Mouse (Mus musculus) stomach, embryonic 16.5 days (tissue): ENCODE measurements around the gene Elmo2. TPM values are rescaled to one million over a fixed set of nuclear protein-coding genes. Genes with fewer than 3 reads are reported as not detected.

Experiments
- ATAC-seq: fragments of 200-750 bp; cut with Nextera tagmentation; 2 replicates; pipeline ENCODE4 v1.8.0; 2017; ENCODE audit warnings: moderate number of reproducible peaks, moderate TSS enrichment; ENCODE audit not compliant: insufficient read depth, low FRiP score
- H3K27ac ChIP-seq: fragments of 300-500 bp; sonication (generic); 2 replicates; pipeline ENCODE4 v1.5.1; 2014; ENCODE audit warnings: low read length
- H3K27me3 ChIP-seq: fragments of 300-500 bp; sonication (generic); 2 replicates; pipeline ENCODE4 v1.6.1; 2014; ENCODE audit warnings: low read length, control low read depth, mixed read lengths; ENCODE audit not compliant: control insufficient read depth, insufficient read depth
- H3K36me3 ChIP-seq: fragments of 300-500 bp; sonication (generic); 2 replicates; pipeline ENCODE4 v1.6.1; 2014; ENCODE audit warnings: low read length; ENCODE audit not compliant: control insufficient read depth, insufficient read depth
- H3K4me1 ChIP-seq: fragments of 300-500 bp; sonication (generic); 2 replicates; pipeline ENCODE4 v1.6.1; 2014; ENCODE audit warnings: low read length, control low read depth, mixed read lengths; ENCODE audit not compliant: control insufficient read depth, insufficient read depth
- H3K4me2 ChIP-seq: fragments of 300-500 bp; sonication (generic); 2 replicates; pipeline ENCODE4 v1.6.1; 2014; ENCODE audit warnings: low read depth, low read length, mixed read lengths
- H3K4me3 ChIP-seq: fragments of 300-500 bp; sonication (generic); replicated peaks from 2 replicates; pipeline ENCODE4 v1.5.1; 2014; ENCODE audit warnings: mild to moderate bottlenecking, low read length
- H3K9ac ChIP-seq: fragments of 300-500 bp; sonication (generic); 2 replicates; pipeline ENCODE4 v1.6.1; 2014; ENCODE audit warnings: low read length
- H3K9me3 ChIP-seq: fragments of 300-500 bp; sonication (generic); replicated peaks from 2 replicates; pipeline ENCODE4 v1.6.1; 2016; ENCODE audit warnings: low read length, control low read depth; ENCODE audit not compliant: control insufficient read depth
- WGBS: fragments of 180-500 bp; shearing (Covaris S2); extraction: QIAGEN DNeasy Blood & Tissue Kit; methylation state at CpG from one replicate; pipeline ENCODE4 v1.1.7; 2014; 5-methylcytosine and 5-hydroxymethylcytosine counted together
- polyA plus RNA-seq: library from polyadenylated mRNA; unstranded; fragments of >200 nt; fragmentation: Nextera tagmentation; extraction: Ambion mirVana; gene quantifications from 2 replicates; pipeline ENCODE4 v1.2.1, GENCODE M21; 2015

Elmo2 gene
- polyA plus RNA-seq, 1 experiment from 2014 or later: 56.0 TPM

DNA sequence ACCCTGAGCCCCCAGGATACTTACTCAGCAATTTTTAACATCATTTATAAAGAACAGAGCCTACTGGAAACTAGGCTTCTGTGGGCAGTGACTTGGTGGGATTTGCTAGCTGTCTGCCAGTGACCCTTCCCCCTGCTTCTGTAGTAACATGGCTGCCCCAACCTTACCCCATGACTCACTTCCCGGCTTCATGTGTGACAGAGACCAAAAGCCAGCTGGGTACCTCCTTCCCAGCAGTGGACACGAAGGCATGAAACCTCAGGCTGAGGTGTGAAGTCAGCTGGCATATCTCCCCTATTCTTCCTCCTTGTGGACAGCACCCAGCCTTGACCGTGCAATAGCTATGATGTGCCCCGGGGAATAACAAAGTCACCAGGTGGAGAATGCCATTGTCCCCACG is 2.5 kb upstream of the Elmo2 start:
- H3K9ac ChIP-seq: no peak overlapping the region
- H3K4me3 ChIP-seq: no peak overlapping the region
- peaks cover 28% of the 10 kb centered on the region for H3K4me1 ChIP-seq
- H3K9me3 ChIP-seq: no peaks in the 10 kb centered on the region
- H3K4me2 ChIP-seq: no peak overlapping the region
- ATAC-seq: no peak
- H3K36me3 ChIP-seq: no peaks in the 10 kb centered on the region
- no peak overlapping the region for H3K27ac ChIP-seq
- 72% methylated on average over 5 of the region's 5 CpGs for WGBS
- no peaks in the 10 kb centered on the region; the same call in 1 of the 2 replicates for H3K27me3 ChIP-seq

DNA sequence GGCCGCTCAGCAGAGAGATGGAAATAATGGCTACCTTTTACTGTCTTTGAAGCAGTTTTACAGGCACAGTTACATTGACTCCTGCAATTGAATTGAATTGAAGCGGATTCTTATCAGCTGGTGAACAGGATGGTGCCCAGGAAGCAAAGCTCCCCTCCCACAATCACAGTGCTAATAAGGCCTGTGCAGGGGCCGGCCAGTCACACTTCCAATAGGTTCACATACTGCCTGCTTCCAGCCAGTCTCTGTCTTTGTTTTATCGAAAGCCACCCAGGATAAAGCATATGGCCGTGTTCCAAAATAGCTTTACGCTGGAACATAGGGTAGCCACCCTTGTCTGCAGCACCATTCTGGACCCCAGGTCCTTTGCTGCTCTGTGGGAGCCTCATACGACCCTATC is 1.1 kb upstream of the Elmo2 start:
- no peak for ATAC-seq
- Histone ChIP-seq H3K4me1 (peaks cover 31% of the 10 kb centered on the region), H3K9me3 (no peaks in the 10 kb centered on the region), H3K27me3 (no peaks in the 10 kb centered on the region; the same call in 1 of the 2 replicates), H3K4me2 (peak overlapping the region; percentile 83), H3K9ac (peak overlapping the region; percentile 79; the same call in 1 of the 2 replicates), H3K36me3 (no peaks in the 10 kb centered on the region), H3K27ac (no peak overlapping the region), H3K4me3 (peak overlapping the region; percentile 88; the same call in 1 of the 2 replicates)
- 50% methylated on average over 7 of the region's 7 CpGs for WGBS

DNA sequence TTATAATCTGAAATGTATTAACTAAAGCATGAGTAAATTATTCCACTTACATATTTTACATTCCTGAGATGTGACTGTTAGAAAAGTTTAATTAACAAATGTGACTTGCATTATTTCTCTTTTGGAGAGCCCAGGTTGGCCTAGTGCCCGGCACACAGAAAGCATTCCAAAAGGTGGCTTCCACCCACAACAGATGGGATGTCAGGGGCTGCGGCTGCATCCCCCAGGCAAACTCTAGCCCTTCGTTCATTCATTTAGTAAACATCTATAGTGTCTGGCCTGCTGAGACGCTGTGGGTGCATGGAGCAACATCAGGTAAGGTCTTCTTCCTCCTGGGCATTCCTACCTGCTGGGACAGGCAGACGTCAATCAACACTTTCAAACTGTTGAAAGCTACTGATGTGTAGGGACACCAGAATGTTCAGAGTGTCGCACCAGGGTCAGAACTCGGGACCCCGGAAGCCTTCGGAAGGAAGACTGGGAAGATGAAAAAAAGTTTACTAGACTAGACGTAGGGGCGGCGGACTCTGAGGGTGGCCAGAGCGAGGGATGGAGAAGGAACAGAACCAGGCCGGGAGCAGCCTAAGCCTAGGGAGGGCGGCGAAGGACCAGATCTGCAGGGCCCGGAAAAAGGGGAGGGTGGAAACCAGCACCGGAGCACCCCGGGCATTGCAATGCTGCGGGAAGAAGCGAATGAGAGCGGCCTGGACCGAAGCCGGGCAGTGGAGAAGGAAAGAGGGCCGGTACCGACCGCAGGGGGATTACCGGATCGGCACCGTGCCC is 567 bp downstream of the Elmo2 start:
- ATAC-seq: peak; percentile 12; the same call in 1 of the 2 replicates
- peak overlapping the region; percentile 63 for H3K4me2 ChIP-seq
- H3K36me3 ChIP-seq: no peaks in the 10 kb centered on the region
- peak overlapping the region; percentile 88 for H3K4me3 ChIP-seq
- no peaks in the 10 kb centered on the region for H3K27me3 ChIP-seq
- peak overlapping the region; percentile 51 for H3K27ac ChIP-seq
- peaks cover 46% of the 10 kb centered on the region for H3K4me1 ChIP-seq
- no peaks in the 10 kb centered on the region for H3K9me3 ChIP-seq
- H3K9ac ChIP-seq: peak overlapping the region; percentile 90
- WGBS: under 1% methylated on average over 30 of the region's 30 CpGs

DNA sequence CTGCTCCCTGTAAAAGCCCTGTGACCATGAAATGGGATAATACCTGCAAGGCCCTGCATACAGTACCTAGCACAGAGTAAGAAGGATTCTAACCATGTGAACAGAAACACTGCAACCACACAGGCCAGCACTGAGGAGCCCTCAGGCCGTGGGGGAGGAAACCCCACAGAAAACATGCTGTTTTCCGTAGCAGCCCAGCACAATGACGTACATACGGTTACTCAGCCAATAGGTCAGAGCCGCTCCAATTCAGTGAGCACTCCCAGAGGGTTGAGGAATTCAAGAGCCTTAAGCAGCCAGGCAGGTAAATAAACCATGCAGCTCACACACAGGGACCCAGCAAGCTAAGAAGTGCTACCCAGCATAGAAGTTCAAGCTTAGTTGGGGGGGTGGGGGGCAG is 2.4 kb downstream of the Elmo2 start:
- Histone ChIP-seq H3K4me2 (no peak overlapping the region), H3K4me1 (peaks cover 50% of the 10 kb centered on the region), H3K27ac (no peak overlapping the region), H3K4me3 (no peak overlapping the region), H3K36me3 (no peaks in the 10 kb centered on the region), H3K27me3 (no peaks in the 10 kb centered on the region), H3K9me3 (no peaks in the 10 kb centered on the region), H3K9ac (peak overlapping the region; percentile 7; the same call in 1 of the 2 replicates)
- ATAC-seq: no peak
- WGBS: 46% methylated on average over 5 of the region's 5 CpGs

DNA sequence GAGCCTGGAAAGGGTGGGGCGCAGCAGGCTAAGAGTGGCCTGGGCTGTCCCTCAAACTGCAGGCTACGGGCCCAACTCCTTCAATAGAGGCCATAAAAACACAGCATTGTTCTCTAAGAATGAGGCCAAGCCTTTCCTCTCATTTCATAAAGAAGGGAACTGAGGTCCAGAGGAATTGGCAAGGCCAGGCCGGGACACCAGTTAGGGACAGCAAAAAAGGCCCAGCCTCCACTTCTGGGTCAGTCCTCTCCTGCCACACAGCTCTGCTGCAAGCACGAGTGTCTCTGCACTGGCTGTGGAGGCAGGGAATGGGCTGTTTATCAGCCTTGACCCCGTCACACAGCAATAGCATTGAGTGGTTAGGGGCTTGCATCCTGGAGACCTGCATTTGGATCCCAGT is 2.8 kb downstream of the Elmo2 start:
- ATAC-seq: no peak
- Histone ChIP-seq H3K9me3 (no peaks in the 10 kb centered on the region), H3K4me2 (no peak overlapping the region), H3K4me1 (peaks cover 54% of the 10 kb centered on the region), H3K36me3 (no peaks in the 10 kb centered on the region), H3K9ac (peak overlapping the region; percentile 7; the same call in 1 of the 2 replicates), H3K27ac (no peak overlapping the region), H3K27me3 (no peaks in the 10 kb centered on the region), H3K4me3 (no peak overlapping the region)
- WGBS: 71% methylated on average over 5 of the region's 5 CpGs

DNA sequence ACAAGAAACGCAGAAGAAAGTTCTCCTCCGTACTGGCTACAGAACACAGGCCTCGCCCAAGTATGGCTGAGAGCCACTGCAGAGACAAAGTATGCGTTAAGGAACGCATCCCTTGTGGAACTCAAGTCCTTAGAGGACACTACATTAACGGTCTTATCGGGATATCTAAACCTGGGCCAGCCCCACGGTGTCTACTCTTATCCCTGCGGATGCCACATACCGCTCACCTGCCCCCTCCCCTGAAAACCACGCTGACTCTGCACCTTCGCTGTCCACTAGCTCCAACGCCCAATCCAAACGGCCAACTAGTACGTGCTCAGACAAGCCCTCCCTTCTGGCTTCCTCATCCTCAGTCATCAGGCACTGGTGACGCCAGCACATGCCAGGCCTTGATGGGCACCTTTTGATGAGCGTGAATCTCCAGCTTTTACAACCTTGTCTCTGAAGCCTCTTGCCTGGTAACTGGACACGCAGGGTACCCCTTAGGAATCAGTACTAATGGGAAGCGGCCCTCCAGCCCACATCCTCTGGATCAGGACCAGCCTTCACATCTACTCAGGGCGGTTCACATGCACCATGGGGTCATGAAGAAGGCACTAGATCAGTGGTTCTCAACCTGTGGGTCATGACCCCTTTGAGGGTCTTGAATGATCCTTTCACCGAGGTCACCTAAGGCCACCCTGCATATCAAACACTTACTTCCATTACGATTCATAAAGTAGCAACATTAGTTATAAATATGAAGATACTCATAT is 4.1 kb downstream of the Elmo2 start:
- Histone ChIP-seq H3K27ac (peak overlapping the region; percentile 77; the same call in 1 of the 2 replicates), H3K9ac (no peak overlapping the region)

DNA sequence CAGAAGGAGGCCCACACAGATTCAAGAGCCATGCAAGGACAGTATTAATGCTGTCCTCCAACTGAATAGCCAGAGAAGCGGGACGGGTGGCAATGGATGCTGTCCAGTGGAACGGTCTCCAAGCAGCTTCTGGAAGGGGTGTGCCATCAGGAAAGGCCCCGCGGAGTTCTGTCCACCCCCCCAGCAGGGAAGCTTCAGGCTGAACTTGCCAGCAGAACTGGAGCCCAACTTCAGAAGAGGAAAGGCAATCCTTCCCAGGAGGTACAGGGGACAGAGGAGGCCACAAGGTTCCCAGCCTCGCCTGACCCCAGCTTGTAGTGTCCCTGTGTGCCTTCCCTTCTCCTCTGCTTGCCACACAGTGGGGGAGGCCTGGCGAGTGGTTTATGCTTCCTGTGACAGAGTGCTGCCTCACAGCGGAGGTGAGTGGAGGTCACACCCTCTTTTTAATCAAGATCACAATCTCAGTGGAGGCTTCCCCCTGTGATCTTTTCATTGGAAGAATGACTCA is 4.8 kb downstream of the Elmo2 start:
- 72% methylated on average over 8 of the region's 8 CpGs for WGBS
- H3K27me3 ChIP-seq: no peaks in the 10 kb centered on the region
- no peak overlapping the region for H3K4me3 ChIP-seq
- H3K4me1 ChIP-seq: peaks cover 64% of the 10 kb centered on the region
- peak overlapping the region; percentile 28; the same call in 1 of the 2 replicates for H3K9ac ChIP-seq
- H3K4me2 ChIP-seq: peak overlapping the region; percentile 28
- peak overlapping the region; percentile 77 for H3K27ac ChIP-seq
- ATAC-seq: no peak
- no peaks in the 10 kb centered on the region for H3K9me3 ChIP-seq
- H3K36me3 ChIP-seq: no peaks in the 10 kb centered on the region

More for the DNA sequence above, 4.1 kb downstream of the Elmo2 start:
- Histone ChIP-seq H3K9me3 (no peaks in the 10 kb centered on the region), H3K4me1 (peaks cover 61% of the 10 kb centered on the region), H3K4me2 (no peak overlapping the region), H3K36me3 (no peaks in the 10 kb centered on the region), H3K27me3 (no peaks in the 10 kb centered on the region), H3K4me3 (no peak overlapping the region)
- ATAC-seq: no peak
- WGBS: 85% methylated on average over 22 of the region's 22 CpGs

DNA sequence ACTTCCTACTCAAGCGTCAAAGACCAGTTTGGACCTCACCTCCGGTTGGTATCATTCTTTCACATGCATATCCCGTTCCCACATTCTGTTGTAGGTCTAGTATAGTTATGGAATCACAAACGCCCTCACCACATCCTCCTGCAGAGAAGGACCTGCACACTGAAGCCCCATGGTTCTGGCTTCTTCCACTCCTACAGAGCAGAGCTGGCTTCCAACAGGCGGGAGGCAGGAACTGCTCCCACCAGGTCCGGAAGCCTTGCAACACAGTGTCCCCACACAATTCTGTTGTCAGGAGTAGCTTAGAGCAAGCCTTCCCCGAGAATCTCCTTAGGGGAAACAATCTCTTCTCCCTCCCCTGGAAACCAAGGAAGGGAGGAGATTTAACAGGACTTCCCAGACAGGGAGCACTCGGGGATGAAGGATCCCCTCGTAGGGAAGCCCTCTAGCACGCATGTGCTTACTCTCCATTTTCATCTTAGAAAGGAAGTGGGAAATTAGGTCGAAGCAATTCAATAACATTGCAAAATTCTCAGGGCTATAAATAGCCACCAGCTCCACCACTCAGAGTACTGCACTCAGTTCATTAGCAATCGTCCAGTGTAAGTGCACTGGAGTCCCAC is 5.6 kb downstream of the Elmo2 start:
- Histone ChIP-seq H3K36me3 (peaks cover under 1% of the 10 kb centered on the region; the same call in 1 of the 2 replicates), H3K4me2 (peak overlapping the region; percentile 28; the same call in 1 of the 2 replicates), H3K27ac (peak overlapping the region; percentile 77), H3K4me1 (peaks cover 65% of the 10 kb centered on the region), H3K9me3 (no peaks in the 10 kb centered on the region), H3K27me3 (no peaks in the 10 kb centered on the region), H3K4me3 (no peak overlapping the region), H3K9ac (0 out of 2 replicates have a peak overlapping the region, but pooled peaks have one; percentile 5)
- WGBS: 54% methylated on average over 12 of the region's 12 CpGs
- no peak; the same call in 1 of the 2 replicates for ATAC-seq
